Comparison of ENCODE assay signal across 32 mouse cellular contexts in the genomic region with DNA sequence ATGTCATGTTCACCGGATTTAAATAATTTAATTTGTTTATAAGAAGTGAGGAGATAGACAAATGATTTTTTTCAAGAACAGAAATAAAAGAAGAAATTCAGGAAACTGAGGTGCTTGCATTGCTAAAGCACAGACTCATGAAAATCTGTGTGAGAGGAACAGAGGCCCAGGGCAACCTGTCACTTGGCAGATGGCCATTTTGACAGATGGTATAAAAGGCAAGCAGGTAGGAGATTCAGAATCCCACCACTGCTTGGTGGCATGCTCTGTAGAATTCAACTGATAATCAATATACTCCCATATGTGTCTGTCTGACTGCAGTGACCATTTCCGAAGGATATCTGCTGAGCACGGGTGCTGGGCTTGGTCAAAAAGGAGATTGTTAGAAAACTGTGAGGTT.
DNase-seq lines count a peak whose midpoint lies in the region; ATAC-seq lines count a peak whose summit lies in the region.
"Had no signal": no experiment of that assay in that cellular context is flagged by ENCODE, and none has a peak within 500 bp of the region (broad histone marks: within the 10 kb centered on the region; RNA-seq: fewer than 3 reads in every experiment).

No protein-coding gene starts in this region.

- H3K9me3 ChIP-seq in intestine, embryonic 15.5 days = no peaks in the 10 kb centered on the region
- H3K9me3 ChIP-seq: embryonic facial prominence, embryonic 13.5 days; forebrain, embryonic 10.5 days; heart, embryonic 13.5 days; kidney, embryonic 15.5 days; neural tube, embryonic 12.5 days had no signal

- 85% methylated on average over 3 of the region's 3 CpGs for WGBS in intestine, embryonic 15.5 days

- H3K36me3 ChIP-seq in intestine, embryonic 15.5 days = no peaks in the 10 kb centered on the region
- H3K36me3 ChIP-seq: embryonic facial prominence, embryonic 13.5 days; forebrain, embryonic 10.5 days; heart, embryonic 13.5 days; kidney, embryonic 15.5 days; neural tube, embryonic 12.5 days had no signal

- H3K4me2 ChIP-seq in intestine, embryonic 15.5 days (replicated peaks) = no peak overlapping the region
- H3K4me2 ChIP-seq: embryonic facial prominence, embryonic 13.5 days; heart, embryonic 13.5 days; kidney, embryonic 15.5 days; neural tube, embryonic 12.5 days had no signal

- DNase-seq in left cerebral cortex, postnatal 4 days = peak; percentile 49
- DNase-seq in left cerebral cortex, adult 8-10 months (ENCODE audit: low spot score in 2 of 2) = no peak
- peak; percentile 75 for DNase-seq in cerebellum, adult 11 months
- DNase-seq in cerebellum, adult 9-10 months = peak; percentile 95
- peak; percentile 83 to 89 for DNase-seq in cerebellum, postnatal 36 days
- no peak for DNase-seq in Muller cell, postnatal 12 days (ENCODE audit: inconsistent ontology term)
- DNase-seq: adrenal gland, adult 2 months; adrenal gland, postnatal 36 days; heart, adult 2 months; heart, postnatal 10 days; kidney, adult 11 months; kidney, postnatal 25 days; liver; lung, adult 2 months; lung, postnatal 10 days; midbrain, embryonic 14.5 days; right cerebral cortex, adult 18-20 months; right cerebral cortex, postnatal 4 days; thymus, adult 18-20 months; thymus, postnatal 25 days had no signal

- no peaks in the 10 kb centered on the region for H3K4me1 ChIP-seq in intestine, embryonic 15.5 days (replicated peaks)
- H3K4me1 ChIP-seq: embryonic facial prominence, embryonic 13.5 days; heart, embryonic 13.5 days; neural tube, embryonic 12.5 days had no signal

- H3K27ac ChIP-seq in intestine, embryonic 15.5 days = no peak overlapping the region
- H3K27ac ChIP-seq: embryonic facial prominence, embryonic 13.5 days; forebrain, embryonic 10.5 days; heart, adult 2 months; heart, embryonic 13.5 days; kidney, embryonic 15.5 days; liver, embryonic 14.5 days; macrophage; neural tube, embryonic 12.5 days; stomach, postnatal 0 days had no signal

- no peaks in the 10 kb centered on the region for H3K27me3 ChIP-seq in intestine, embryonic 15.5 days (replicated peaks)
- H3K27me3 ChIP-seq: embryonic facial prominence, embryonic 13.5 days; heart, embryonic 13.5 days; kidney, embryonic 15.5 days; neural tube, embryonic 12.5 days had no signal

- H3K4me3 ChIP-seq in intestine, embryonic 15.5 days (replicated peaks) = no peak overlapping the region
- H3K4me3 ChIP-seq: embryonic facial prominence, embryonic 13.5 days; forebrain, embryonic 10.5 days; heart, adult 2 months; heart, embryonic 13.5 days; kidney, embryonic 15.5 days; myocyte; neural tube, embryonic 12.5 days had no signal

- intact Hi-C loops in left cerebral cortex, postnatal 4 days (cut with DNase I) = no loop called here

- H3K9ac ChIP-seq in intestine, embryonic 15.5 days = no peak overlapping the region
- H3K9ac ChIP-seq: embryonic facial prominence, embryonic 13.5 days; heart, embryonic 13.5 days; kidney, embryonic 15.5 days; liver, embryonic 14.5 days; neural tube, embryonic 12.5 days had no signal

- no peak for ATAC-seq in intestine, embryonic 15.5 days
- ATAC-seq: activated CD4-positive, CD25-positive, alpha-beta regulatory T cell, adult 4 months; forebrain, embryonic 16.5 days had no signal

Comparison
In these comparisons a context has a peak if more than half of its experiments do, and no peak if none do; other contexts are left out.
1. DNase-seq: peak in left cerebral cortex, postnatal 4 days (single experiment), cerebellum, adult 11 months (single experiment), cerebellum, adult 9-10 months (single experiment) and cerebellum, postnatal 36 days (2 of 2); none in left cerebral cortex, adult 8-10 months (0 of 2) and Muller cell, postnatal 12 days (single experiment).